Mouse (Mus musculus) stomach, postnatal 0 days (tissue): Measurements from ENCODE around the gene Phgr1. TPM values are rescaled to one million over a fixed set of nuclear protein-coding genes. Genes with fewer than 3 reads are reported as not detected.

Experiments used
- ATAC-seq: fragments of 200-750 bp; cut with Nextera tagmentation; 2 replicates; pipeline ENCODE4 v1.8.0; 2017; ENCODE audit not compliant: low FRiP score, low TSS enrichment
- DNase-seq: peaks from one replicate; pipeline ENCODE4 v3.0.0-alpha.2; 2016; ENCODE audit warnings: low spot score
- H3K27ac ChIP-seq: fragments of 300-500 bp; sonication (generic); replicated peaks from 2 replicates; pipeline ENCODE4 v1.5.1; 2014; ENCODE audit warnings: mild to moderate bottlenecking, control low read depth
- H3K27me3 ChIP-seq: fragments of 300-500 bp; sonication (generic); 2 replicates; pipeline ENCODE4 v1.6.1; 2014; ENCODE audit warnings: low read length; ENCODE audit not compliant: control insufficient read depth, insufficient read depth
- H3K36me3 ChIP-seq: fragments of 300-500 bp; sonication (generic); 2 replicates; pipeline ENCODE4 v1.6.1; 2014; ENCODE audit warnings: low read length, mixed read lengths; ENCODE audit not compliant: control insufficient read depth, insufficient read depth
- H3K4me1 ChIP-seq: fragments of 300-500 bp; sonication (generic); replicated peaks from 2 replicates; pipeline ENCODE4 v1.6.1; 2014; ENCODE audit warnings: antibody characterized with exemption; ENCODE audit not compliant: control insufficient read depth, insufficient read depth
- H3K4me2 ChIP-seq: fragments of 300-500 bp; sonication (generic); replicated peaks from 2 replicates; pipeline ENCODE4 v1.6.1; 2014; ENCODE audit warnings: low read depth, mild to moderate bottlenecking, control low read depth, moderate library complexity
- H3K4me3 ChIP-seq: fragments of 300-500 bp; sonication (generic); 2 replicates; pipeline ENCODE4 v1.5.1; 2014; ENCODE audit warnings: low read depth, low read length, control low read depth
- H3K9ac ChIP-seq: fragments of 300-500 bp; sonication (generic); 2 replicates; pipeline ENCODE4 v1.6.1; 2014; ENCODE audit warnings: mild to moderate bottlenecking, low read length, control low read depth, mixed read lengths
- H3K9me3 ChIP-seq: fragments of 300-500 bp; sonication (generic); 2 replicates; pipeline ENCODE4 v1.6.1; 2016; ENCODE audit warnings: low read length; ENCODE audit not compliant: control insufficient read depth
- CTCF ChIP-seq: IDR thresholded peaks from 2 replicates; pipeline ENCODE4 v1.5.1; 2016; ENCODE audit warnings: antibody characterized with exemption, low read depth, mild to moderate bottlenecking, moderate library complexity
- EP300 ChIP-seq: optimal IDR thresholded peaks from 2 replicates; pipeline ENCODE3; 2016; ENCODE audit warnings: antibody characterized with exemption
- WGBS: fragments of 180-500 bp; shearing (Covaris S2); extraction: QIAGEN DNeasy Blood & Tissue Kit; methylation state at CpG from one replicate; pipeline ENCODE4 v1.1.7; 2014; 5-methylcytosine and 5-hydroxymethylcytosine counted together
- polyA plus RNA-seq: library from polyadenylated mRNA; unstranded; fragments of >200 nt; fragmentation: Nextera tagmentation; extraction: Ambion mirVana; gene quantifications from 2 replicates; pipeline ENCODE4 v1.2.1, GENCODE M21; 2015

Gene Phgr1
- polyA plus RNA-seq, 1 experiment from 2014 or later: 184 TPM

DNA sequence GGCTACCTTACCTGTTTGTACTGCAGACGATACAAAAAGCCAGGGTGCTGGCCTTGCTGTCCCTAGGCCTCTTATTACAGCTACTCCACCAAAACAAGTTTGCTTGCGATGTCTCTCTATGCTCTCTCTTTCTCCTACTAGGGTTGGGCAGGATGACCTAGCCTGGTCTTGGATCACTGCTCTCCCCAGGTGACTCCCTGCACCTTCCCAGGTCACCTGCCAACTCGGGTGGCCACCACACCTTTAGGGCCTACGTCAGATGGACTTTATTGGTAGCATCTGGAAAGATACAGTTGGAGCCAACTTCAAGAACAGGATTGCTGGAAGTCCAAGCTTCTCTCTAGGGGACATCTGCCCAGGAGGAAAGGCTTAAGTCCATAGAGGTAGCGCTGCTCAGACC lies 7.7 kb upstream of the Phgr1 start:
- Histone ChIP-seq H3K27ac (peak overlapping the region; percentile 13; the same call in 1 of the 2 replicates), H3K4me1 (peaks cover 16% of the 10 kb centered on the region), H3K4me2 (no peak overlapping the region), H3K9ac (no peak overlapping the region), H3K36me3 (no peaks in the 10 kb centered on the region), H3K4me3 (no peak overlapping the region), H3K9me3 (no peaks in the 10 kb centered on the region), H3K27me3 (no peaks in the 10 kb centered on the region)
- no peak for TF ChIP-seq EP300
- no peak for TF ChIP-seq CTCF
- DNase-seq: peak; percentile 17
- no peak for ATAC-seq
- WGBS: 89% methylated on average over 5 of the region's 5 CpGs

- DNase-seq (peak; percentile 14), ATAC-seq (no peak)
- no peak; the same call in 1 of the 2 replicates for TF ChIP-seq CTCF
- TF ChIP-seq EP300: no peak
- H3K4me3 ChIP-seq: no peak overlapping the region
- H3K9ac ChIP-seq: no peak overlapping the region
- no peaks in the 10 kb centered on the region for H3K36me3 ChIP-seq
- WGBS: 68% methylated on average over 10 of the region's 10 CpGs
- peaks cover 13% of the 10 kb centered on the region for H3K4me1 ChIP-seq
- H3K27ac ChIP-seq: peak overlapping the region; percentile 61; the same call in 1 of the 2 replicates
- no peak overlapping the region for H3K4me2 ChIP-seq
- no peaks in the 10 kb centered on the region for H3K9me3 ChIP-seq
- no peaks in the 10 kb centered on the region for H3K27me3 ChIP-seq
These were observed 6.2 kb upstream of the Phgr1 start for GRCm38 (mm10) chr2:118766041-118767033.

DNA sequence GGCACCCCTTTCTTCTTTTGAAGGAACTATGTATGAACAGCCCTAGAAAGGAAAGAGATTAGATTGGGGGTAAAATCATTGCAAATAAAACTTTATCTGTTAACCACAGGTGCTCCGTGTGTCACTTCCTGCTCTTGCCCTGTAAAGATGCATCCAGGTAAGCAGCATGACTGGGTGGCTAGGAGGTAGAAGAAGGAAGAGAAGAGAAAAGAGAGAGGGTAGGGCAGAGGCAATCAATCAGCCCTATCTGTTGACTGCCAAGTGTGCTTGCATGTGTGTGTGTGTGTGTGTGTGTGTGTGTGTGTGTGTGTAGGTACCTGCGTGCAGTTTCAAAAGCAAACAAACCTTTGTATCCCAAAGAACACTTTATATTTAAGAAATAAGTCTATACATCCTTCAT lies 2.0 kb downstream of the Phgr1 start:
- peak; percentile 44; the same call in 1 of the 2 replicates for ATAC-seq
- Histone ChIP-seq H3K4me2 (no peak overlapping the region), H3K36me3 (no peaks in the 10 kb centered on the region), H3K9me3 (no peaks in the 10 kb centered on the region), H3K9ac (no peak overlapping the region), H3K27me3 (no peaks in the 10 kb centered on the region), H3K4me3 (no peak overlapping the region), H3K27ac (no peak overlapping the region), H3K4me1 (0 out of 2 replicates have a peak, but pooled peaks cover 3% of the 10 kb centered on the region)
- DNase-seq: no peak
- whole genome bisulfite sequencing: 54% methylated on average over 2 of the region's 2 CpGs
- TF ChIP-seq CTCF: no peak
- TF ChIP-seq EP300: no peak

DNA sequence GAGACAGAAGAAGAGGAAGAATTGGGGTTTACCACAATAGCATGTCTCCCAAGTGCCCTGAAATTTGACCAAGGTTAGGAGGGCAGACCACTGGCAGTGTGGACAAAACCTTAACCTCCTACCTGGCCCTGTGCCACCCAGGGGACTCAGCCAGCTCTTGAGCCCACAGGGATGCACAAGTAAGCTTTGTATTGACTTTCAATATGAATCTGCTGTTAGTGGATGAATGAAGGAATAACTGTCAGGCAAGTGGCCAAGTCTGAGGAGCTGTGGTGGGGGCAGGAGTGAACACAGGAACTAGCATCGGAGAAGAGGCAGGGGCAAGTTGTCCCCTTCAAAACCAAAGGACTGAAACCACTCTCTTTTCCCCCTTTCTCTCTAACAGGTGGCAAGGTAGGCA lies 2.8 kb downstream of the Phgr1 start:
- H3K9ac ChIP-seq: no peak overlapping the region
- TF ChIP-seq CTCF: no peak
- TF ChIP-seq EP300: no peak
- no peak for DNase-seq
- H3K36me3 ChIP-seq: no peaks in the 10 kb centered on the region
- no peak overlapping the region for H3K27ac ChIP-seq
- ATAC-seq: no peak
- no peaks in the 10 kb centered on the region for H3K27me3 ChIP-seq
- H3K4me3 ChIP-seq: no peak overlapping the region
- H3K9me3 ChIP-seq: no peaks in the 10 kb centered on the region
- 0 out of 2 replicates have a peak, but pooled peaks cover 3% of the 10 kb centered on the region for H3K4me1 ChIP-seq
- 38% methylated on average over 1 of the region's 1 CpGs for WGBS
- H3K4me2 ChIP-seq: no peak overlapping the region

- H3K4me2 ChIP-seq: no peak overlapping the region
- no peaks in the 10 kb centered on the region for H3K36me3 ChIP-seq
- ATAC-seq: no peak
- no peak overlapping the region for H3K4me3 ChIP-seq
- no peak for DNase-seq
- H3K9me3 ChIP-seq: no peaks in the 10 kb centered on the region
- no peak overlapping the region for H3K9ac ChIP-seq
- TF ChIP-seq CTCF: no peak
- TF ChIP-seq EP300: no peak
- H3K27ac ChIP-seq: no peak overlapping the region
- WGBS: 64% methylated on average over 4 of the region's 4 CpGs
- 0 out of 2 replicates have a peak, but pooled peaks cover 3% of the 10 kb centered on the region for H3K4me1 ChIP-seq
- no peaks in the 10 kb centered on the region for H3K27me3 ChIP-seq
These were observed 3.3 kb downstream of the Phgr1 start for GRCm38 (mm10) chr2:118775846-118776245.

DNA sequence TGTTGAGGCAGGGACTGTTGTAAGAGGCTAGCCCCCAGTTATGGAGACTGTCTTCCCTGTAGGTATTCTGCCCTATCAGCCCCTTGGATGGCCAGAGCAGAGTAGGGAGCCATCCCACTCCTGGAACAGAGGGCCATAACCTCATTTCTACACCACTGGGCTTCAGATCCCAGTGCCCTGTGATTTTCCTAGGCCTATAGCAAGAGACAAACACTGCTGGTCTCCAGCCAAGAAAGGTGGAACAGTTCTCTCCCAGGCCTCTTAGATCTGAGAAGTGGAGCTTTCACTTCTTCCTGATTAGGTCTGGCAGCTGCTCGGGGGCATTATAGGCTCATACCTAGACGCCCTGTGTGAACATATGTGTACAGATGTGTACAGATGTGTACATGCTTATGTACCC lies 3.7 kb downstream of the Phgr1 start:
- 73% methylated on average over 2 of the region's 2 CpGs for WGBS
- Histone ChIP-seq H3K27me3 (no peaks in the 10 kb centered on the region), H3K9ac (no peak overlapping the region), H3K4me3 (no peak overlapping the region), H3K9me3 (no peaks in the 10 kb centered on the region), H3K27ac (no peak overlapping the region), H3K4me2 (no peak overlapping the region), H3K36me3 (no peaks in the 10 kb centered on the region), H3K4me1 (0 out of 2 replicates have a peak, but pooled peaks cover 3% of the 10 kb centered on the region)
- ATAC-seq (no peak), DNase-seq (no peak)
- TF ChIP-seq CTCF (no peak), EP300 (no peak)
